Mouse (Mus musculus) neural tube, embryonic 11.5 days (tissue): Measurements from ENCODE around the gene Pfkfb2. TPM values are rescaled to one million over a fixed set of nuclear protein-coding genes. Genes with fewer than 3 reads are reported as not detected.

Source experiments
- ATAC-seq: fragments of 200-750 bp; cut with Nextera tagmentation; 2 replicates; pipeline ENCODE4 v1.8.0; 2017; ENCODE audit warnings: moderate number of reproducible peaks, mild to moderate bottlenecking, moderate TSS enrichment, moderate library complexity; ENCODE audit not compliant: insufficient read depth, low FRiP score, low TSS enrichment
- DNase-seq: peaks from one replicate; pipeline ENCODE4 v3.0.0-alpha.2; 2015; ENCODE audit warnings: low spot score
- H3K27ac ChIP-seq: fragments of 300-500 bp; sonication (generic); 2 replicates; pipeline ENCODE4 v1.5.1; 2014; ENCODE audit warnings: low read depth, mild to moderate bottlenecking, low read length
- H3K27me3 ChIP-seq: fragments of 300-500 bp; sonication (generic); 2 replicates; pipeline ENCODE4 v1.6.1; 2014; ENCODE audit warnings: mild to moderate bottlenecking, low read length, mixed read lengths; ENCODE audit not compliant: control insufficient read depth, insufficient read depth
- H3K36me3 ChIP-seq: fragments of 300-500 bp; sonication (generic); 2 replicates; pipeline ENCODE4 v1.6.1; 2014; ENCODE audit warnings: mild to moderate bottlenecking, low read length, moderate library complexity, mixed read lengths; ENCODE audit not compliant: control insufficient read depth, insufficient read depth
- H3K4me1 ChIP-seq: fragments of 300-500 bp; sonication (generic); 2 replicates; pipeline ENCODE4 v1.6.1; 2014; ENCODE audit warnings: low read length, mixed read lengths; ENCODE audit not compliant: control insufficient read depth, insufficient read depth
- H3K4me2 ChIP-seq: fragments of 300-500 bp; sonication (generic); 2 replicates; pipeline ENCODE4 v1.6.1; 2014; ENCODE audit warnings: low read depth, mild to moderate bottlenecking, moderate library complexity
- H3K4me3 ChIP-seq: fragments of 300-500 bp; sonication (generic); 2 replicates; pipeline ENCODE4 v1.5.1; 2014; ENCODE audit warnings: low read depth, low read length
- H3K9ac ChIP-seq: fragments of 300-500 bp; sonication (generic); 2 replicates; pipeline ENCODE4 v1.6.1; 2014; ENCODE audit warnings: mild to moderate bottlenecking, low read length
- H3K9me3 ChIP-seq: fragments of 300-500 bp; sonication (generic); 2 replicates; pipeline ENCODE4 v1.6.1; 2016; ENCODE audit warnings: low read length; ENCODE audit not compliant: control insufficient read depth
- WGBS: fragments of 180-500 bp; shearing (Covaris S2); extraction: QIAGEN DNeasy Blood & Tissue Kit; methylation state at CpG from one replicate; pipeline ENCODE4 v1.1.7; 2014; 5-methylcytosine and 5-hydroxymethylcytosine counted together
- polyA plus RNA-seq: library from polyadenylated mRNA; unstranded; fragments of >200 nt; fragmentation: Nextera tagmentation; extraction: Ambion mirVana; gene quantifications from 2 replicates; pipeline ENCODE4 v1.2.1, GENCODE M21; 2014

The Pfkfb2 gene
- polyA plus RNA-seq, 1 experiment from 2014 or later: 9.3 TPM

GRCm38 (mm10) chr1:130762045-130762760 is 33.1 kb upstream of the Pfkfb2 start:
- H3K4me2 ChIP-seq: no peak overlapping the region
- H3K4me1 ChIP-seq: no peaks in the 10 kb centered on the region
- H3K27me3 ChIP-seq: no peaks in the 10 kb centered on the region
- no peaks in the 10 kb centered on the region for H3K9me3 ChIP-seq
- no peak for DNase-seq
- H3K9ac ChIP-seq: no peak overlapping the region
- WGBS: 90% methylated on average over 3 of the region's 3 CpGs
- no peak overlapping the region for H3K27ac ChIP-seq
- no peak for ATAC-seq
- no peaks in the 10 kb centered on the region for H3K36me3 ChIP-seq
- no peak overlapping the region for H3K4me3 ChIP-seq

- no peak overlapping the region for H3K4me2 ChIP-seq
- H3K27me3 ChIP-seq: no peaks in the 10 kb centered on the region
- H3K36me3 ChIP-seq: no peaks in the 10 kb centered on the region
- H3K9me3 ChIP-seq: no peaks in the 10 kb centered on the region
- H3K9ac ChIP-seq: no peak overlapping the region
- no peaks in the 10 kb centered on the region for H3K4me1 ChIP-seq
- no peak overlapping the region for H3K4me3 ChIP-seq
- ATAC-seq (no peak), DNase-seq (no peak)
- H3K27ac ChIP-seq: no peak overlapping the region
- 85% methylated on average over 1 of the region's 1 CpGs for WGBS
Observed at GRCm38 (mm10) chr1:130761597-130761996, 32.5 kb upstream of the Pfkfb2 start.

- no peak for ATAC-seq
- H3K36me3 ChIP-seq: no peaks in the 10 kb centered on the region
- no peaks in the 10 kb centered on the region for H3K4me1 ChIP-seq
- no peak overlapping the region for H3K4me3 ChIP-seq
- DNase-seq: no peak
- no peak overlapping the region for H3K9ac ChIP-seq
- H3K4me2 ChIP-seq: no peak overlapping the region
- 84% methylated on average over 9 of the region's 9 CpGs for WGBS
- no peaks in the 10 kb centered on the region for H3K27me3 ChIP-seq
- no peaks in the 10 kb centered on the region for H3K9me3 ChIP-seq
- H3K27ac ChIP-seq: no peak overlapping the region
Observed at GRCm38 (mm10) chr1:130759689-130760088, 30.6 kb upstream of the Pfkfb2 start.

GRCm38 (mm10) chr1:130746819-130747218 is 17.8 kb upstream of the Pfkfb2 start:
- ATAC-seq (no peak), DNase-seq (no peak)
- Histone ChIP-seq H3K36me3 (no peaks in the 10 kb centered on the region), H3K9me3 (no peaks in the 10 kb centered on the region), H3K9ac (no peak overlapping the region), H3K4me2 (no peak overlapping the region), H3K4me1 (no peaks in the 10 kb centered on the region), H3K4me3 (no peak overlapping the region), H3K27ac (no peak overlapping the region), H3K27me3 (no peaks in the 10 kb centered on the region)
- whole genome bisulfite sequencing: 94% methylated on average over 3 of the region's 3 CpGs

GRCm38 (mm10) chr1:130745591-130745990 is 16.5 kb upstream of the Pfkfb2 start:
- Histone ChIP-seq H3K9ac (no peak overlapping the region), H3K27ac (no peak overlapping the region), H3K4me2 (no peak overlapping the region), H3K4me3 (no peak overlapping the region), H3K36me3 (no peaks in the 10 kb centered on the region), H3K4me1 (no peaks in the 10 kb centered on the region), H3K27me3 (no peaks in the 10 kb centered on the region), H3K9me3 (no peaks in the 10 kb centered on the region)
- 93% methylated on average over 3 of the region's 3 CpGs for WGBS
- ATAC-seq (no peak), DNase-seq (no peak)

- H3K36me3 ChIP-seq: no peaks in the 10 kb centered on the region
- H3K4me3 ChIP-seq: no peak overlapping the region
- H3K9me3 ChIP-seq: no peaks in the 10 kb centered on the region
- no peak overlapping the region for H3K27ac ChIP-seq
- H3K9ac ChIP-seq: no peak overlapping the region
- DNase-seq: no peak
- WGBS: 90% methylated on average over 5 of the region's 5 CpGs
- ATAC-seq: no peak
- no peaks in the 10 kb centered on the region for H3K27me3 ChIP-seq
- H3K4me2 ChIP-seq: no peak overlapping the region
- H3K4me1 ChIP-seq: no peaks in the 10 kb centered on the region
Observed at GRCm38 (mm10) chr1:130744961-130745360, 15.9 kb upstream of the Pfkfb2 start.

GRCm38 (mm10) chr1:130744217-130744616 is 15.2 kb upstream of the Pfkfb2 start:
- Histone ChIP-seq H3K27me3 (no peaks in the 10 kb centered on the region), H3K27ac (no peak overlapping the region), H3K4me3 (no peak overlapping the region), H3K4me2 (no peak overlapping the region), H3K9ac (no peak overlapping the region), H3K36me3 (no peaks in the 10 kb centered on the region), H3K4me1 (no peaks in the 10 kb centered on the region), H3K9me3 (no peaks in the 10 kb centered on the region)
- WGBS: 88% methylated on average over 2 of the region's 2 CpGs
- no peak for DNase-seq
- ATAC-seq: no peak

GRCm38 (mm10) chr1:130743775-130744174 is 14.7 kb upstream of the Pfkfb2 start:
- no peak overlapping the region for H3K27ac ChIP-seq
- ATAC-seq (no peak), DNase-seq (no peak)
- WGBS: 95% methylated on average over 1 of the region's 1 CpGs
- H3K9ac ChIP-seq: no peak overlapping the region
- H3K4me2 ChIP-seq: no peak overlapping the region
- no peaks in the 10 kb centered on the region for H3K9me3 ChIP-seq
- H3K4me3 ChIP-seq: no peak overlapping the region
- no peaks in the 10 kb centered on the region for H3K27me3 ChIP-seq
- H3K4me1 ChIP-seq: no peaks in the 10 kb centered on the region
- no peaks in the 10 kb centered on the region for H3K36me3 ChIP-seq

GRCm38 (mm10) chr1:130742201-130742600 is 13.1 kb upstream of the Pfkfb2 start:
- ATAC-seq (no peak), DNase-seq (no peak)
- Histone ChIP-seq H3K4me3 (no peak overlapping the region), H3K27ac (no peak overlapping the region), H3K9me3 (no peaks in the 10 kb centered on the region), H3K4me1 (no peaks in the 10 kb centered on the region), H3K36me3 (no peaks in the 10 kb centered on the region), H3K4me2 (no peak overlapping the region), H3K9ac (no peak overlapping the region), H3K27me3 (no peaks in the 10 kb centered on the region)
- WGBS: 92% methylated on average over 7 of the region's 7 CpGs
